Mouse (Mus musculus): ENCODE measurements around the gene Ptpn18. TPM values are rescaled to one million over a fixed set of nuclear protein-coding genes. Genes with fewer than 3 reads are reported as not detected.
A peak's percentile ranks its signal among the peaks of the same experiment; 100 is the strongest.

The Ptpn18 gene
- total and polyA plus RNA-seq, 3 experiments = 39.1 to 73.3 TPM; not detected in 1

- Histone ChIP-seq H3K9ac (ENCODE audit: control insufficient read depth, low read depth, low read length, poor library complexity, severe bottlenecking) (peak overlapping the region; percentile 56), H3K36me3 (ENCODE audit: control insufficient read depth in 1 of 2, insufficient read depth in 2 of 2, low read length in 2 of 2) (peaks cover 0 to 6% of the 10 kb centered on the region in 2 experiments; a peak in 2 of 4 replicates), H3K4me3 (ENCODE audit: control insufficient read depth in 1 of 2, insufficient read depth in 1 of 2, low read depth in 2 of 2, low read length in 2 of 2) (peak overlapping the region; percentile 59 to 83), H3K27me3 (ENCODE audit: control insufficient read depth in 1 of 2, insufficient read depth in 2 of 2, low read length in 2 of 2) (no peaks in the 10 kb centered on the region), H3K79me2 (ENCODE audit: control insufficient read depth, insufficient read depth, low read length, poor library complexity) (peaks cover 3% of the 10 kb centered on the region), H3K27ac (ENCODE audit: control insufficient read depth, low read depth, low read length) (no peak overlapping the region; the same call in 1 of the 2 replicates), H3K4me1 (ENCODE audit: control insufficient read depth in 1 of 2, insufficient read depth in 2 of 2, low read length in 2 of 2) (peaks cover 0 to 4% of the 10 kb centered on the region in 2 experiments; a peak in 1 of 4 replicates), H3K9me3 (replicated peaks; ENCODE audit: insufficient read depth, low read length) (no peaks in the 10 kb centered on the region)
- peak; percentile 86 for DNase-seq (ENCODE audit: low read depth, low spot score)
- peak; percentile 57 to 64; a peak in 3 of 4 replicates for TF ChIP-seq POLR2A (IDR thresholded peaks at IDR 0.05; ENCODE audit: control insufficient read depth in 1 of 2, insufficient read depth in 1 of 2, low read depth in 1 of 2, low read length in 2 of 2, poor library complexity in 1 of 2)
- no peak for TF ChIP-seq RCOR1 (IDR thresholded peaks at IDR 0.05; ENCODE audit: low read depth, low read length)
- TF ChIP-seq ZKSCAN1 (IDR thresholded peaks at IDR 0.05; ENCODE audit: low read depth, low read length) = no peak
- TF ChIP-seq USF2 (IDR thresholded peaks at IDR 0.05; ENCODE audit: borderline replicate concordance in 1 of 2, insufficient read depth in 1 of 2, low read depth in 1 of 2, low read length in 2 of 2) = no peak
- TF ChIP-seq MYC (IDR thresholded peaks at IDR 0.05; ENCODE audit: low read depth, low read length) = no peak
- TF ChIP-seq MAX (IDR thresholded peaks at IDR 0.05; ENCODE audit: low read length) = no peak
- no peak for TF ChIP-seq UBTF (IDR thresholded peaks at IDR 0.05; ENCODE audit: borderline replicate concordance, insufficient read depth, low read depth, low read length)
- 0 out of 2 replicates have a peak, but pooled peaks have one; percentile 18 for TF ChIP-seq NELFE (IDR thresholded peaks at IDR 0.05; ENCODE audit: low read depth, low read length)
- TF ChIP-seq ZMIZ1 (IDR thresholded peaks at IDR 0.05; ENCODE audit: low read depth, low read length) = no peak
- TF ChIP-seq HCFC1 (IDR thresholded peaks at IDR 0.05; ENCODE audit: low read depth, low read length) = no peak
- TF ChIP-seq POLR2AphosphoS2 (IDR thresholded peaks at IDR 0.05; ENCODE audit: low read length) = no peak
- TF ChIP-seq ZC3H11A (IDR thresholded peaks at IDR 0.05; ENCODE audit: low read depth, low read length) = no peak
- TF ChIP-seq ELF1 (IDR thresholded peaks at IDR 0.05; ENCODE audit: low read depth, low read length) = peak; percentile 65; the same call in 1 of the 2 replicates
- TF ChIP-seq EP300 (IDR thresholded peaks at IDR 0.05; ENCODE audit: low read depth in 1 of 2, low read length in 2 of 2) = no peak
- TF ChIP-seq NRF1 (IDR thresholded peaks at IDR 0.05; ENCODE audit: insufficient read depth, low read depth, low read length, poor library complexity, severe bottlenecking) = no peak
- TF ChIP-seq SIN3A (IDR thresholded peaks at IDR 0.05; ENCODE audit: low read length) = no peak
- no peak for TF ChIP-seq MEF2A (IDR thresholded peaks at IDR 0.05; ENCODE audit: extremely low read depth, insufficient replicate concordance, low read depth, low read length, poor library complexity, severe bottlenecking)
- peak; percentile 100 for TF ChIP-seq TBP (IDR thresholded peaks at IDR 0.05; ENCODE audit: low read depth, low read length)
- TF ChIP-seq GABPA (IDR thresholded peaks at IDR 0.05; ENCODE audit: low read depth, low read length) = no peak
- TF ChIP-seq BHLHE40 (IDR thresholded peaks at IDR 0.05; ENCODE audit: borderline replicate concordance, low read depth, low read length) = no peak
- no peak for TF ChIP-seq JUND (IDR thresholded peaks at IDR 0.05; ENCODE audit: low read depth, low read length)
- no peak for TF ChIP-seq TAL1 (IDR thresholded peaks at IDR 0.05; ENCODE audit: low read length)
- no peak for TF ChIP-seq CTCF (IDR thresholded peaks at IDR 0.05 in 2 of 3, conservative IDR thresholded peaks at IDR 0.05 in 1 of 3; ENCODE audit: control insufficient read depth in 1 of 3, insufficient read depth in 1 of 3, low read depth in 2 of 3, low read length in 3 of 3, poor library complexity in 1 of 3, severe bottlenecking in 1 of 3)
- TF ChIP-seq MAFK (IDR thresholded peaks at IDR 0.05; ENCODE audit: borderline replicate concordance, low read depth, low read length) = peak; percentile 98
- TF ChIP-seq SMC3 (IDR thresholded peaks at IDR 0.05; ENCODE audit: low read depth, low read length) = no peak
- TF ChIP-seq TCF12 (IDR thresholded peaks at IDR 0.05; ENCODE audit: low read depth, low read length) = no peak
- TF ChIP-seq GATA1 (IDR thresholded peaks at IDR 0.05; ENCODE audit: low read depth, low read length) = peak; percentile 12; the same call in 1 of the 2 replicates
- TF ChIP-seq USF1 (IDR thresholded peaks at IDR 0.05; ENCODE audit: low read depth, low read length) = no peak
- no peak for TF ChIP-seq CHD1 (IDR thresholded peaks at IDR 0.05; ENCODE audit: low read depth, low read length)
- TF ChIP-seq E2F4 (IDR thresholded peaks at IDR 0.05; ENCODE audit: borderline replicate concordance, low read depth, low read length) = 0 out of 2 replicates have a peak, but pooled peaks have one; percentile 58
- no peak; the same call in 1 of the 2 replicates for TF ChIP-seq KAT2A (conservative IDR thresholded peaks at IDR 0.05; ENCODE audit: low read depth, low read length)
- TF ChIP-seq MYB (IDR thresholded peaks at IDR 0.05; ENCODE audit: low read depth, low read length) = no peak
- peak; percentile 52; the same call in 1 of the 2 replicates for TF ChIP-seq MXI1 (IDR thresholded peaks at IDR 0.05; ENCODE audit: low read depth, low read length)
- TF ChIP-seq MAZ (IDR thresholded peaks at IDR 0.05; ENCODE audit: low read depth, low read length) = no peak
- TF ChIP-seq ETS1 (IDR thresholded peaks at IDR 0.05; ENCODE audit: low read depth, low read length) = no peak
- TF ChIP-seq CHD2 (IDR thresholded peaks at IDR 0.05; ENCODE audit: low read length) = no peak
- TF ChIP-seq ZNF384 (IDR thresholded peaks at IDR 0.05; ENCODE audit: low read depth, low read length) = peak; percentile 75
Measured at GRCm38 (mm10) chr1:34434660-34435160, 24.9 kb upstream of the Ptpn18 start.
